Mouse (Mus musculus) hindbrain, embryonic 13.5 days (tissue): Measurements from ENCODE around the gene Rnf213. TPM values are rescaled to one million over a fixed set of nuclear protein-coding genes. Genes with fewer than 3 reads are reported as not detected.

Experiments used
- ATAC-seq: fragments of 200-750 bp; cut with Nextera tagmentation; 2 replicates; pipeline ENCODE4 v1.8.0; 2017; ENCODE audit warnings: moderate TSS enrichment; ENCODE audit not compliant: low FRiP score
- H3K27ac ChIP-seq: fragments of 300-500 bp; sonication (generic); 2 replicates; pipeline ENCODE4 v1.5.1; 2015; ENCODE audit warnings: inconsistent platforms, mild to moderate bottlenecking, moderate library complexity
- H3K27me3 ChIP-seq: fragments of 300-500 bp; sonication (generic); 2 replicates; pipeline ENCODE4 v1.6.1; 2015; ENCODE audit warnings: mild to moderate bottlenecking, inconsistent platforms
- H3K36me3 ChIP-seq: fragments of 300-500 bp; sonication (generic); 2 replicates; pipeline ENCODE4 v1.6.1; 2015; ENCODE audit warnings: mild to moderate bottlenecking, inconsistent platforms
- H3K4me1 ChIP-seq: fragments of 300-500 bp; sonication (generic); replicated peaks from 2 replicates; pipeline ENCODE4 v1.6.1; 2015; ENCODE audit warnings: inconsistent platforms
- H3K4me2 ChIP-seq: fragments of 300-500 bp; sonication (generic); 2 replicates; pipeline ENCODE4 v1.6.1; 2015; ENCODE audit warnings: inconsistent platforms, mild to moderate bottlenecking, moderate library complexity
- H3K4me3 ChIP-seq: fragments of 300-500 bp; sonication (generic); 2 replicates; pipeline ENCODE4 v1.5.1; 2015; ENCODE audit warnings: mild to moderate bottlenecking, inconsistent platforms
- H3K9ac ChIP-seq: fragments of 300-500 bp; sonication (generic); 2 replicates; pipeline ENCODE4 v1.6.1; 2015; ENCODE audit warnings: mild to moderate bottlenecking, inconsistent platforms
- H3K9me3 ChIP-seq: fragments of 300-500 bp; sonication (generic); 2 replicates; pipeline ENCODE4 v1.6.1; 2016; ENCODE audit warnings: inconsistent platforms
- WGBS: fragments of 180-500 bp; shearing (Covaris S2); methylation state at CpG from one replicate; pipeline ENCODE4 v1.1.7; 2015; 5-methylcytosine and 5-hydroxymethylcytosine counted together
- polyA plus RNA-seq: library from polyadenylated mRNA; unstranded; fragments of >200 nt; fragmentation: Nextera tagmentation; extraction: Ambion mirVana; gene quantifications from 2 replicates; pipeline ENCODE4 v1.2.1, GENCODE M21; 2015

The Rnf213 gene
- polyA plus RNA-seq, 1 experiment from 2014 or later = 0.70 TPM

DNA sequence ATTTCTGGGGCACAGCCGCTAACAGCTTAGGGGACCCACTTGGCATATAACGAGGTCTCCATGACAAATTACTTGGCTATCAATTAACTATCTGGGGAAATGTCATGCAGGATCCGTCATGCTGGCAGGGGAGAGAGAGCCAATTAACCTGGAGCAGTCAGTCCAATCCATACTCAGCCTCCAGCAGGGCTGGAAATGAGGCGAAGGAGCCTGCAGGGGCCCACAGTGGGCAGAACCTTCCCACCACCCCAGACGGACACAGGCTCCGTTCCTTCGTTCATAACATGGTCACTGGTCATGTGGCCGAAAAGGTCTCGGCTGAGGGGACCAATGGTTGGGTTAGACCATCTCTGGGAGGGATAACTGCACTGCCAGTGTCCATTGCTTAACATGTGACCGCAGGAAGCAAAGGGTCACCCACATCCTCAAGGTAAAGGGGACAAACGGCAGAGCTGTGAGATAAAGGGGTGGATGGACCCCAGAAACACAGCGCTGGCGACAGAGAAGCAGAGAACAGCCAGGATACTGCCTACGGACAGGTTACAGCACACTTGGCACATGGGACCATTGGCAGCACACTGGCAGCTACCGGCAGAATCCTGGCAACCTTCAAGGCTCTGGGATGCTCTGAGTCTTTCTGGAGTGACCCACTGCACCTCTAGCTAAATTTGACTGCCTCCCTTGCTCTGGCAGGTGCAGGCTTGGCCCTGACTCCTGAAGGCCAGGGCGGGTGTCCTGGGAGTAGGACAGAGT lies 121.4 kb downstream of the Rnf213 start:
- H3K9me3 ChIP-seq = no peaks in the 10 kb centered on the region
- no peaks in the 10 kb centered on the region for H3K36me3 ChIP-seq
- no peak overlapping the region for H3K4me3 ChIP-seq
- WGBS = 37% methylated on average over 16 of the region's 16 CpGs
- H3K27me3 ChIP-seq = no peaks in the 10 kb centered on the region
- H3K4me2 ChIP-seq = peak overlapping the region; percentile 39
- ATAC-seq = no peak
- H3K9ac ChIP-seq = peak overlapping the region; percentile 49
- peak overlapping the region; percentile 92 for H3K27ac ChIP-seq
- peaks cover 72% of the 10 kb centered on the region for H3K4me1 ChIP-seq

DNA sequence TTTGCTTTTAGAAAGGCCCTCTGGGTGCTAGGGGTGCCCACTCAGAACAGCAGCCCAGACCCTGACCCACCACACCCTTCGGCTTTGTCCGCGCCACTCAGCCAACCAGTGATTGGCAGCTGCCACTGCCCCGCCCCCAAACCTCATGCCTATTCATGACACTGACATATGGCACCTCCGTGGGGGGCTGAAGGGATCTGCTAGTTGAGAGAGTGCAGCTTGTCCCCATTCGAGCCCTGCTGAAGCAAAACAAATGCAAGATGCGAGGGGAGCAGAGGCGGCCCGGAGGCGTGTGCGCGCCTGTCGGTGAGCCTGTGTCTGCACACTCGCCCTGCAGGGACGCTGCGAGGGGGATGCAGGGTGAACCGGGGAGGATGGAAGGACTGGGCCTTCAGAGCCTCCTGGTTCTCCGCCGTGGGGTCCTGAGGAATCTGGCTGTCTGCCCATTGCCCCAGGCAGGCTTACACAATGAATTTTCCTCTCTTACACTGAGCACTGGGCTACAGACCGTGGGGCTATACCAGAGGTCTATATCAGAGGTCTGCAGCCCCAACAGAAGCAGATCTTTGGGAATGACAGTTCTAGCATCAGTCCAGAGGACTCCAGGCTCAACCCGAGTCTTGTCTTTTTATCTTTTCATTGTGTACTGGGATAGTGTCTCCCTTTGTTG lies 122.2 kb downstream of the Rnf213 start:
- Histone ChIP-seq H3K36me3 (no peaks in the 10 kb centered on the region), H3K9ac (peak overlapping the region; percentile 49), H3K9me3 (no peaks in the 10 kb centered on the region), H3K4me1 (peaks cover 64% of the 10 kb centered on the region), H3K4me3 (peak overlapping the region; percentile 14), H3K27me3 (no peaks in the 10 kb centered on the region), H3K4me2 (peak overlapping the region; percentile 39), H3K27ac (peak overlapping the region; percentile 92)
- WGBS = 3% methylated on average over 21 of the region's 21 CpGs
- ATAC-seq = peak; percentile 68

DNA sequence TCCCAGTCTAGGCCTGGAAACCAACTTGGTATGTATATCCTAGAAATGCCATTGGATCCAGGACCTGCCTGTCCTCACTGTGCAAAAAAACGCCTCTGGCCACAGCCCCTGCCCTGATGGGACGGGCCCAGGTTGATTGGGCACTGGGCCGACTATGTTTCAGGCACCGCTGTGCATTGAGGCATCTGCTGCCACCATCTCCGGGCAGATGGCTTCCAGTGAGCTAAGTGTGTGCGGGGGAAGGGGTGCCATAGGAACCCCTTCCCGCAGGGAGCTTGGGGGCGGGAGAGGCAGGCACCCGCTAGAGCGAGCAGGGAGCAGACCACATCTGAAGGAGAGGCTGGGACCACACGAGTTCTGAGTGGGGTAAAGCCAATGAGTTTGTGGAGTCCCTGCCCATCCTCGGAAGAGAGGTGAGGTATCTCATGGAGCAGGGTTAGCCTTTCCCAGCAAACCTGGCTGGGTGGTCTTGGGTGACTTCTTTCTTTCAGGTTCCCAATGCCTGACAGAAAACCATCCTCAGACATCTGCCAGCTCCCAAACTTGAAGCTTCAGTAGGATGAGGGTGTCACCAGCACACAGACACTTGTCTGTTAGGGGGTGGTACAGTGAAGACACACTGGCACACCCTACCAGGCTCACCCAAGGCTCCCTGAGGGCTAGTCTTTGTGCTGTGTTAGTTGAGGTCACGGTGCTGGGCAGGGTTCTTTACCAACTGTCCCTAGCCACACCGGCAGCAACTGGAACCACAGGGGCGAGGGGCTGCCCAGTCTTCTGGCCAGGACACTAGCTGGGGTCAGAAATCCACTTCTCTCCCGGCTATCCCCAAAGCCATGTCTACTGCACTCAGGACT lies 123.2 kb downstream of the Rnf213 start:
- Histone ChIP-seq H3K4me2 (no peak overlapping the region; the same call in 1 of the 2 replicates), H3K36me3 (no peaks in the 10 kb centered on the region), H3K4me3 (no peak overlapping the region), H3K27me3 (no peaks in the 10 kb centered on the region), H3K9ac (peak overlapping the region; percentile 49; the same call in 1 of the 2 replicates), H3K4me1 (peaks cover 55% of the 10 kb centered on the region), H3K27ac (peak overlapping the region; percentile 92), H3K9me3 (no peaks in the 10 kb centered on the region)
- 49% methylated on average over 16 of the region's 16 CpGs for WGBS
- ATAC-seq = peak; percentile 6; the same call in 1 of the 2 replicates

DNA sequence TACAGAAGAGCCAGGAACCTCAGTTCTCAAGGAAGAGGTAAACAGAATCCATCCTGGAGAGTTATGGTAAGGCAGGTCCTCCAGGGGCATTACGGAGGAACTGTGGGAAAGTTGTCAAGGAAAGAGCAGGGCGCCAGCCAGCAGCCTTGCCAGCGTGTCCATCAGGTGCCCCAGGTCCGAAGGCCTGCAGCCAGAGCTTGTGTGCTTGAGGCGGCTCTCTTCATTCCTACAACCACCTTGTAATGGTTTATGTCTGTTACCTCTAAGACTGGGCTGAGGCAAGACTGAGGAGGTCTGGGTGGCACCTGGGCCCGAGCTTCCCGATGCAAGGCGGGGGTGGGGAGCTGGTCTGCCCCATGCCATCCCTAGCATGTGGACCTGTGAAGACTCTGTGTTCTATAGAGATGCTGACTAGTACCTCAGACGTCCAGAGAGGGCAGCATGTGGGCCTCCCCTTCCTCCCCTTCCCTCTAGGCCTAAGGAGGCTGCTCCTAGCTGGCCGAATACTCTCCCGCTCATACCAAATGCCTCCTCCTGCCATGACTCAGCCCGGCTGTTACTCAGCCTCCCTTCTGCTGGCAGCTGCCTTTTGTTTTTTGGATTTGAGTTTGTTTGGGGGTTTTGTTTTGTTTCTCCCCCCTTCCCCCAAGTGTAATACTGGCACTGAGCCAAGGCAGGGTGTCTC lies 123.9 kb downstream of the Rnf213 start:
- H3K27ac ChIP-seq = peak overlapping the region; percentile 40; the same call in 1 of the 2 replicates
- H3K4me3 ChIP-seq = no peak overlapping the region
- no peaks in the 10 kb centered on the region for H3K27me3 ChIP-seq
- H3K36me3 ChIP-seq = no peaks in the 10 kb centered on the region
- 64% methylated on average over 12 of the region's 12 CpGs for WGBS
- no peak overlapping the region for H3K4me2 ChIP-seq
- no peaks in the 10 kb centered on the region for H3K9me3 ChIP-seq
- no peak for ATAC-seq
- peaks cover 55% of the 10 kb centered on the region for H3K4me1 ChIP-seq
- H3K9ac ChIP-seq = no peak overlapping the region

DNA sequence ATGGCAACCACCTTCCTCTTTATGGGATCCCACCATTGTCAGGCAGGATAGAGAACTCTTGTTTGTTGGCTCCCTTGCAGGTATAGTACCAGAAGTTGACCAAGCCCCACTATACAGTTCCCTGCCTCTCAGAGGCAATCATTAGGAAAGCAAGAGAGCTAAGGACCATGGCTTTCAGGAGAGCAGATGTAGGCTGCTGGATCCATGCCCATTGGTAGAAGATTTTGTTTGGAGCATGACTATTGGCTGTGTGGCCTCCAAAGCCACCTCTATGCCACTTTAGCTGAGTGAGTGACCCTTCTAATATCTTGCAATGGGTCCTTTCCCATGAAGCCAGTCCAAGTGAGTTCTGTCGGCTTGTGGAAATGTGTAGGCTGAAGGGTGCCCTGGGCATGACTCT lies 126.5 kb downstream of the Rnf213 start:
- no peaks in the 10 kb centered on the region for H3K27me3 ChIP-seq
- no peak overlapping the region for H3K27ac ChIP-seq
- no peak overlapping the region for H3K4me3 ChIP-seq
- peaks cover 31% of the 10 kb centered on the region for H3K4me1 ChIP-seq
- H3K9me3 ChIP-seq = no peaks in the 10 kb centered on the region
- WGBS = 96% methylated on average over 1 of the region's 1 CpGs
- no peaks in the 10 kb centered on the region for H3K36me3 ChIP-seq
- H3K4me2 ChIP-seq = no peak overlapping the region
- no peak for ATAC-seq
- H3K9ac ChIP-seq = no peak overlapping the region

DNA sequence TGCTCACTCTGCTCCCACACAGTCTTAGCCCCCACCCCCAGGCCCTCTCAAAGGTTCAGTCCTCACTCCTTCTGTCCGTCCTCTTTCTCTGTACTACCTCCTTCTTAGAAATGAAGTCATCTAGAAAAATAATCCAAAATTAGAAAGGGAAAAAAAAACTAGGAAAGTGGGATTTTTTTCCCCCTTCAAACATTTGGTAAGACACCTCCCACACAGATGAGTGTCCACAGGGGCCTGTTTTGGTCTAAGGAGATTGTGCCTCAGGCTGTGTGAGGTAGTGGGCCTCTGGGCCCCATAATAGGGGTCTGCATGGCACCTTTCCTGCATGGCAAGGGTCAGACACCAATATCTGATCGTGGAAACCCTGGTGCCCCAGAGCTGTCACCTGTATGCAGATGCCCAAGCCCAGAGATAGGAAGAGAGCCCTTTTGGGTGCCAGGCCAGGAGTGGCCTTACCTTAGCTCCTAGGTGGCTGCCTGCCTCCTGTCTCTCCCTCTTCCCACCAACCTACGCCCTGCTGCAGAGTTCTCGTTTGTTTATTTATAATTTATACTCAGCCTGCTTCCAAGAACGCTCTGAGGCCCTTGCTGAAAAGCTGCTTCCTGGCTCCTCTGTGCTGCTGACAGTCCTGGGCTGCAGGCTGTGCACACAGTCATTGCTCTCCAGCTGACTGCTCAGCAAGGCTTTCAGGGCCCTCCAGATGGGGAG lies 127.3 kb downstream of the Rnf213 start:
- Histone ChIP-seq H3K9ac (no peak overlapping the region), H3K4me1 (peaks cover 27% of the 10 kb centered on the region), H3K9me3 (no peaks in the 10 kb centered on the region), H3K4me2 (no peak overlapping the region), H3K27me3 (no peaks in the 10 kb centered on the region), H3K4me3 (no peak overlapping the region), H3K27ac (no peak overlapping the region), H3K36me3 (no peaks in the 10 kb centered on the region)
- WGBS = 75% methylated on average over 5 of the region's 5 CpGs
- no peak for ATAC-seq

DNA sequence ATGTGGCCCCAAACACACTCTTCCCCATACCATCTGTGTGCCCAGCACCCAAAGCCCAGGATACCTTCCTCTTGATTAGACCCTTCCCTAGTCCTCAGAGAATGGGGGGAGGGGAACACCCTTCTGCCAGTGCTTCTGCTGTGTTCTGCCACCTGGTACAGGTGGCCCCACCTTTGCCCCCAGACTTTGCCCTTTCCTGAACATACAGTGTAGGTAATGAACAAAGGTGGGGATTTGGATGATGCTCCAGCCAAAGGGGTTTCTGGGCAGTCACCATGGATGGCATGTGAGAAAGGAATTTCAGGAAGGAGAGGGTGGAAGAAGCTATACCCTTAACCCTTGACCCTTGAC lies 127.8 kb downstream of the Rnf213 start:
- H3K27ac ChIP-seq = no peak overlapping the region
- no peaks in the 10 kb centered on the region for H3K9me3 ChIP-seq
- no peak overlapping the region for H3K9ac ChIP-seq
- no peaks in the 10 kb centered on the region for H3K27me3 ChIP-seq
- H3K4me2 ChIP-seq = no peak overlapping the region
- peaks cover 22% of the 10 kb centered on the region for H3K4me1 ChIP-seq
- no peaks in the 10 kb centered on the region for H3K36me3 ChIP-seq
- H3K4me3 ChIP-seq = no peak overlapping the region
- ATAC-seq = no peak

DNA sequence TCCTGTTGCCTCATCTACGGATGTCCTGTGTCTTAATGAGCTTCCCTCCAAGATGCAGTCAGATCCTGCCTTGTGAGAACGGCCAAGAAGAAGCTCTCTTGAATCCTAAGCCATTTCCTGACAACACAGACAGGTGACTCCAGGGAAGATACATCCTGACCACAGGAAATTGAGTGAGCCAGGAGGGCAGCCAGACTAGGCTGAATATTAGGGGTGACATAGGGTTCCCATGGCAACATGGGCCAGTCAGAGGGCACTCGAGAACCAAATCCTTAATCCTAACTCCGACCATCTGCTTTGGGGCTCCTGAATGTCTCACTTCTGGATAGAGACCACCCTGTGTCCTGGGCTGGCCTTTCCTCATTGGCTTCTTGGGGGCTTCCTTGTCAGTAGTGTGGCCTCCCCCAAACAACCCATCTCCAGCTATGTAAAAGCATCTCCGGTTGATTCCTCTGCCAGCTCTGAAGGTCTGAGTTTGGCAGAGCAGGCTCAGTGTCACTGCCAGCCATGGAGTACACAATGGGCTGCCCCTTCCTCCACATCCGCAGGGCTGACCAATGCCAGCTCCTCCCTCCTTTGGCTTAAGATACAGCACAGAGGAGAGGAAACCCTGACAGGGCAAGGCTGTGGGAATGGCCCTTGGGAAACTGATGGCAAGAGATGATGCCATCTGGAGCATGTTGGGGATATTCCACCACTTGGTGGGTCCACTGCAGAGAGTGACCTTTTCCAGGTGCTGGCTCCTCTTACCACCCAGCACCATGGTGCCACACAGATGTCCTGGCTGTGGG lies 129.2 kb downstream of the Rnf213 start:
- H3K9ac ChIP-seq = no peak overlapping the region
- 85% methylated on average over 6 of the region's 6 CpGs for WGBS
- no peak for ATAC-seq
- no peak overlapping the region for H3K27ac ChIP-seq
- no peaks in the 10 kb centered on the region for H3K27me3 ChIP-seq
- H3K4me1 ChIP-seq = peaks cover 8% of the 10 kb centered on the region
- H3K9me3 ChIP-seq = no peaks in the 10 kb centered on the region
- H3K4me3 ChIP-seq = no peak overlapping the region
- H3K36me3 ChIP-seq = no peaks in the 10 kb centered on the region
- no peak overlapping the region for H3K4me2 ChIP-seq

DNA sequence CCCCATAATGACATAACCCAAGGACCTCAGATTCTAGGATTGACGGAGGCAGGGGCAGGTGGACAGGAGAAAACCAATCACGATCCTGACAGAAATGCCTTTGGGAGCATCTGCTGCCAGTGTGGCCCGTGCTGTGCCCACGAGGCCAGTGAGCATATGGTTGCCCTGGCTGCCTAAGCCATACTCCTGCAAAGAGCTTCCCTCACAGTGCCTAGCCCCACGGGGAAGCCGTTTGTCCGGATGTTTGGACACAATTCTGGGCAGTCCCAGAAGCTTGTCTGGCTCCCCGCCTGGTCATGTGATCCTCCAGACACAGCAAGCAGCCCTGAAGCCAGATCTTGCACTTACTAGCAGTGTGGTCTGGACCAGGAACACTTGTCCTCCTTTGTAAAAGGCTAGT lies 129.9 kb downstream of the Rnf213 start:
- peaks cover 4% of the 10 kb centered on the region for H3K4me1 ChIP-seq
- no peaks in the 10 kb centered on the region for H3K27me3 ChIP-seq
- no peak for ATAC-seq
- 66% methylated on average over 8 of the region's 8 CpGs for WGBS
- no peaks in the 10 kb centered on the region for H3K9me3 ChIP-seq
- no peak overlapping the region for H3K4me2 ChIP-seq
- H3K36me3 ChIP-seq = no peaks in the 10 kb centered on the region
- no peak overlapping the region for H3K4me3 ChIP-seq
- H3K9ac ChIP-seq = no peak overlapping the region
- H3K27ac ChIP-seq = no peak overlapping the region

DNA sequence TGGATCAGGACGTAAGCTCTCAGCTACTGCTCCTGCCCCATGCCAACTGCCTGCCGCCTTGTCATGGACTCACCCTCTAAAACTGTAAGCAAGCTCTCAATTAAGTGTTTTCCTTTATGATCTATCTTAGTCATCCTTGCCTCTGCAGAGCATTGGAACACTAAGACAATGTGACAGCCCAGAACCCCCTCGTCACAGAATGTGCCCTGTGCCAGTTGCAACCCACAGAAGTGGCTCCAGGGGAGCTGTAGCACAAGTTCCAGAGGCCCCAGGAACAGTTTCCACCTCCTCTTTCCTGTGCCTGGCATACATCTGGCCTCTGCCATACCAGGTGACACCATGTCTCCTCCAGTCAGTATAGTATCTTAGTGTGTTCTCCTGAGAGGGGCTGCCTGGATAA lies 130.5 kb downstream of the Rnf213 start:
- WGBS = 87% methylated on average over 3 of the region's 3 CpGs
- peaks cover 4% of the 10 kb centered on the region for H3K4me1 ChIP-seq
- no peaks in the 10 kb centered on the region for H3K9me3 ChIP-seq
- ATAC-seq = no peak
- H3K4me2 ChIP-seq = no peak overlapping the region
- no peak overlapping the region for H3K9ac ChIP-seq
- no peak overlapping the region for H3K27ac ChIP-seq
- no peaks in the 10 kb centered on the region for H3K36me3 ChIP-seq
- H3K4me3 ChIP-seq = no peak overlapping the region
- H3K27me3 ChIP-seq = peaks cover 3% of the 10 kb centered on the region; the same call in 1 of the 2 replicates

DNA sequence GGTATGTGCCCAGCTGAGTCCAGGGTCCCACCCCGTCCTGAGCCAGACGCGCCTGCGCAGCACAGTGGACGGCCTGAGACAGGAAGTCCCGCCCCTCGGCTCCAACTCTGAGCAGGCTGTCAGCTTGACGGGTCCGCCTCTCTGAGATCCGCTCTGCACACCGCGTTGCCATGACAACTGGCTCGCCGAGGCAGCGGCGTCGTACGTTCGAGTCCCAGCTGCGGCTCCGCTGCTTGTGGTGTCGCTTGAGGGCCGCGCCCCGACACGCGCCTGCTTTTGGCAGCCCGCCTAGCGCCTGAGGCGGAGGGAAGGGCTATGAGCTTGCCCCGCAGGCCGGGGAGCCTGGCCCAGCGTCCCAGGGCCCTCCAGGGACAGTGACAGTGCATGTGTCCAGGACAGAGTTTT lies 131.6 kb downstream of the Rnf213 start:
- ATAC-seq = peak; percentile 93
- H3K36me3 ChIP-seq = no peaks in the 10 kb centered on the region
- H3K4me2 ChIP-seq = peak overlapping the region; percentile 54
- no peaks in the 10 kb centered on the region for H3K9me3 ChIP-seq
- under 1% methylated on average over 33 of the region's 33 CpGs for WGBS
- peaks cover 4% of the 10 kb centered on the region for H3K4me1 ChIP-seq
- H3K27me3 ChIP-seq = peaks cover 3% of the 10 kb centered on the region; the same call in 1 of the 2 replicates
- peak overlapping the region; percentile 35 for H3K4me3 ChIP-seq
- H3K27ac ChIP-seq = peak overlapping the region; percentile 61; the same call in 1 of the 2 replicates
- peak overlapping the region; percentile 58 for H3K9ac ChIP-seq
